Mouse (Mus musculus): ENCODE data around the gene Pcsk4. TPM values are rescaled to one million over a fixed set of nuclear protein-coding genes. Genes with fewer than 3 reads are reported as not detected.

The Pcsk4 gene
- total RNA-seq (2022) = 1 to 10 TPM in 1 of 4 experiments, under 1 TPM in 3; 0.67 to 1.1 (median 0.91) TPM

- DNase-seq (ENCODE audit: low spot score in 2 of 2) = peak; percentile 98 to 99
Observed at GRCm38 (mm10) chr10:80329273-80330081, at the start of gene Pcsk4, which contains the start of gene Reep6. Gene Pcsk4 (minus strand): TSS chr10:80329498. Gene Reep6 (plus strand): TSS chr10:80329953.

GRCm38 (mm10) chr10:80377716-80378115 is 48.4 kb upstream of the Pcsk4 start:
- DNase-seq (ENCODE audit: low spot score in 2 of 2) = no peak

GRCm38 (mm10) chr10:80376160-80376559 is 46.9 kb upstream of the Pcsk4 start:
- DNase-seq (ENCODE audit: low spot score in 2 of 2) = peak; percentile 77 to 85

GRCm38 (mm10) chr10:80374063-80374462 is 44.8 kb upstream of the Pcsk4 start:
- peak; percentile 48 to 49 for DNase-seq (ENCODE audit: low spot score in 2 of 2)

- DNase-seq (ENCODE audit: low spot score in 2 of 2) = no peak
Observed at GRCm38 (mm10) chr10:80372706-80373105, 43.4 kb upstream of the Pcsk4 start.

- DNase-seq (ENCODE audit: low spot score in 2 of 2) = no peak
Observed at GRCm38 (mm10) chr10:80371983-80372382, 42.7 kb upstream of the Pcsk4 start.

GRCm38 (mm10) chr10:80371411-80371966 is 42.2 kb upstream of the Pcsk4 start:
- no peak for DNase-seq (ENCODE audit: low spot score in 2 of 2)

GRCm38 (mm10) chr10:80369995-80370747 is 40.9 kb upstream of the Pcsk4 start:
- no peak for DNase-seq (ENCODE audit: low spot score in 2 of 2)

GRCm38 (mm10) chr10:80368392-80368791 is 39.1 kb upstream of the Pcsk4 start:
- no peak for DNase-seq (ENCODE audit: low spot score in 2 of 2)

GRCm38 (mm10) chr10:80367954-80368353 is 38.7 kb upstream of the Pcsk4 start:
- no peak for DNase-seq (ENCODE audit: low spot score in 2 of 2)

GRCm38 (mm10) chr10:80365736-80366135 is 36.4 kb upstream of the Pcsk4 start:
- DNase-seq (ENCODE audit: low spot score in 2 of 2) = no peak

GRCm38 (mm10) chr10:80363734-80364133 is 34.4 kb upstream of the Pcsk4 start:
- DNase-seq (ENCODE audit: low spot score in 2 of 2) = no peak

GRCm38 (mm10) chr10:80357994-80358639 is 28.8 kb upstream of the Pcsk4 start:
- DNase-seq (ENCODE audit: low spot score in 2 of 2) = no peak

GRCm38 (mm10) chr10:80357336-80357735 is 28.0 kb upstream of the Pcsk4 start:
- DNase-seq (ENCODE audit: low spot score in 2 of 2) = no peak

GRCm38 (mm10) chr10:80356737-80357136 is 27.4 kb upstream of the Pcsk4 start:
- no peak for DNase-seq (ENCODE audit: low spot score in 2 of 2)

- no peak for DNase-seq (ENCODE audit: low spot score in 2 of 2)
Observed at GRCm38 (mm10) chr10:80356001-80356682, 26.8 kb upstream of the Pcsk4 start, which contains the start of gene Plk5. Gene Plk5 (plus strand): TSS chr10:80356459.

GRCm38 (mm10) chr10:80355431-80355830 is 26.1 kb upstream of the Pcsk4 start:
- no peak for DNase-seq (ENCODE audit: low spot score in 2 of 2)

GRCm38 (mm10) chr10:80352727-80353126 is 23.4 kb upstream of the Pcsk4 start:
- DNase-seq (ENCODE audit: low spot score in 2 of 2) = no peak

- no peak for DNase-seq (ENCODE audit: low spot score in 2 of 2)
Observed at GRCm38 (mm10) chr10:80351896-80352295, 22.6 kb upstream of the Pcsk4 start.

GRCm38 (mm10) chr10:80350292-80350691 is 21.0 kb upstream of the Pcsk4 start:
- peak; percentile 77 to 79 for DNase-seq (ENCODE audit: low spot score in 2 of 2)

- DNase-seq (ENCODE audit: low spot score in 2 of 2) = peak in 1 of 2 experiments; percentile 43
Observed at GRCm38 (mm10) chr10:80348981-80349380, 19.7 kb upstream of the Pcsk4 start.
